Mouse (Mus musculus) liver, postnatal 0 days (tissue): ENCODE results near the gene Cdc42ep3.

Experiments used
- CTCF ChIP-seq: sonication (generic); IDR thresholded peaks from 2 replicates; pipeline ENCODE4 v1.5.1; 2016; ENCODE audit warnings: antibody characterized with exemption, low read depth
- EP300 ChIP-seq: IDR thresholded peaks from 2 replicates; pipeline ENCODE4 v1.6.1; 2016; ENCODE audit warnings: antibody characterized with exemption, low read depth, mild to moderate bottlenecking

GRCm38 (mm10) chr17:79387465-79388066 is 32.7 kb upstream of the Cdc42ep3 start:
- TF ChIP-seq CTCF: no peak
- TF ChIP-seq EP300: no peak
